Mouse (Mus musculus) small intestine, adult 2 months (tissue): ENCODE data around the gene Pip4k2a. TPM values are rescaled to one million over a fixed set of nuclear protein-coding genes. Genes with fewer than 3 reads are reported as not detected.
A peak's percentile ranks its signal among the peaks of the same experiment; 100 is the strongest.

Experiments
- H3K27ac ChIP-seq: fragments of 200-500 bp; 2 replicates; pipeline ENCODE4 v1.5.1; 2012; ENCODE audit warnings: low read depth, low read length, control low read depth, inconsistent platforms; ENCODE audit not compliant: insufficient read depth
- H3K27me3 ChIP-seq: fragments of 200-500 bp; 2 replicates; pipeline ENCODE4 v1.6.1; 2012; ENCODE audit warnings: mild to moderate bottlenecking, moderate library complexity, low read length, inconsistent platforms; ENCODE audit not compliant: control insufficient read depth, insufficient read depth
- H3K36me3 ChIP-seq: fragments of 200-500 bp; 2 replicates; pipeline ENCODE4 v1.6.1; 2012; ENCODE audit warnings: mild to moderate bottlenecking, low read length, control low read depth, inconsistent platforms; ENCODE audit not compliant: control insufficient read depth, insufficient read depth
- H3K4me1 ChIP-seq: fragments of 200-500 bp; 2 replicates; pipeline ENCODE4 v1.6.1; 2012; ENCODE audit warnings: low read length, inconsistent platforms, mixed read lengths; ENCODE audit not compliant: control insufficient read depth, insufficient read depth, insufficient read length
- H3K4me3 ChIP-seq: fragments of 200-500 bp; 2 replicates; pipeline ENCODE4 v1.5.1; 2012; ENCODE audit warnings: low read depth, mild to moderate bottlenecking, control low read depth, inconsistent platforms, low read length, moderate library complexity
- CTCF ChIP-seq: fragments of 200-500 bp; IDR thresholded peaks from 2 replicates; pipeline ENCODE4 v1.5.1; 2012; ENCODE audit warnings: low read depth, mild to moderate bottlenecking, control low read depth, inconsistent platforms, low read length, moderate library complexity, mixed read lengths; ENCODE audit not compliant: insufficient replicate concordance, insufficient read length; ENCODE audit errors: extremely low read depth
- POLR2A ChIP-seq: fragments of 200-500 bp; IDR thresholded peaks from 2 replicates; pipeline ENCODE4 v1.6.1; 2012; ENCODE audit warnings: low read depth, mild to moderate bottlenecking, control low read depth, inconsistent platforms, low read length, moderate library complexity
- WGBS: fragments of 180-500 bp; shearing (Covaris S2); methylation state at CpG from one replicate; pipeline ENCODE4 v1.1.7; 2018; 5-methylcytosine and 5-hydroxymethylcytosine counted together
- polyA plus RNA-seq: library from polyadenylated mRNA; depleted of rRNA; stranded (reverse); fragments of >200 nt; gene quantifications from 2 replicates; pipeline ENCODE4 v1.2.3, GENCODE M21; 2012

Pip4k2a gene
- polyA plus RNA-seq, 1 experiment: 2.2 TPM

GRCm38 (mm10) chr2:18835266-18835908 lies 162.5 kb downstream of the Pip4k2a start:
- 80% methylated on average over 12 of the region's 12 CpGs for WGBS

GRCm38 (mm10) chr2:18833024-18833590 lies 164.8 kb downstream of the Pip4k2a start:
- no peaks in the 10 kb centered on the region for H3K36me3 ChIP-seq
- no peak for TF ChIP-seq CTCF
- no peak for TF ChIP-seq POLR2A
- no peaks in the 10 kb centered on the region for H3K4me1 ChIP-seq
- H3K4me3 ChIP-seq: no peak overlapping the region
- 69% methylated on average over 9 of the region's 9 CpGs for WGBS
- no peak overlapping the region for H3K27ac ChIP-seq
- H3K27me3 ChIP-seq: no peaks in the 10 kb centered on the region

More at GRCm38 (mm10) chr2:18835266-18835908, 162.5 kb downstream of the Pip4k2a start:
- H3K36me3 ChIP-seq: no peaks in the 10 kb centered on the region
- no peaks in the 10 kb centered on the region for H3K27me3 ChIP-seq
- no peaks in the 10 kb centered on the region for H3K4me1 ChIP-seq
- no peak overlapping the region for H3K27ac ChIP-seq
- TF ChIP-seq CTCF (no peak), POLR2A (no peak)
- H3K4me3 ChIP-seq: no peak overlapping the region

GRCm38 (mm10) chr2:18831031-18831774 lies 166.7 kb downstream of the Pip4k2a start:
- TF ChIP-seq CTCF: no peak
- no peak for TF ChIP-seq POLR2A
- H3K27me3 ChIP-seq: no peaks in the 10 kb centered on the region
- no peak overlapping the region for H3K4me3 ChIP-seq
- H3K36me3 ChIP-seq: no peaks in the 10 kb centered on the region
- WGBS: 53% methylated on average over 6 of the region's 6 CpGs
- H3K4me1 ChIP-seq: no peaks in the 10 kb centered on the region
- H3K27ac ChIP-seq: no peak overlapping the region

- no peaks in the 10 kb centered on the region for H3K36me3 ChIP-seq
- 81% methylated on average over 9 of the region's 9 CpGs for WGBS
- H3K27me3 ChIP-seq: no peaks in the 10 kb centered on the region
- H3K27ac ChIP-seq: no peak overlapping the region
- peaks cover 9% of the 10 kb centered on the region; the same call in 1 of the 2 replicates for H3K4me1 ChIP-seq
- no peak overlapping the region for H3K4me3 ChIP-seq
- no peak for TF ChIP-seq CTCF
- no peak for TF ChIP-seq POLR2A
Measured at GRCm38 (mm10) chr2:18822711-18823110, 175.2 kb downstream of the Pip4k2a start.

GRCm38 (mm10) chr2:18821451-18822379 lies 176.2 kb downstream of the Pip4k2a start:
- Histone ChIP-seq H3K27ac (peak overlapping the region; percentile 56), H3K27me3 (no peaks in the 10 kb centered on the region), H3K4me3 (peak overlapping the region; percentile 66), H3K4me1 (peaks cover 9% of the 10 kb centered on the region; the same call in 1 of the 2 replicates), H3K36me3 (no peaks in the 10 kb centered on the region)
- TF ChIP-seq CTCF (no peak), POLR2A (peak; percentile 47; the same call in 1 of the 2 replicates)
- WGBS: 18% methylated on average over 18 of the region's 18 CpGs

- whole genome bisulfite sequencing: 82% methylated on average over 7 of the region's 7 CpGs
- Histone ChIP-seq H3K4me3 (no peak overlapping the region), H3K27ac (no peak overlapping the region), H3K36me3 (no peaks in the 10 kb centered on the region), H3K27me3 (no peaks in the 10 kb centered on the region), H3K4me1 (peaks cover 9% of the 10 kb centered on the region; the same call in 1 of the 2 replicates)
- TF ChIP-seq POLR2A (no peak), CTCF (0 out of 2 replicates have a peak, but pooled peaks have one; percentile 17)
Measured at GRCm38 (mm10) chr2:18819520-18819919, 178.4 kb downstream of the Pip4k2a start.

- WGBS: 94% methylated on average over 2 of the region's 2 CpGs
- TF ChIP-seq POLR2A (no peak), CTCF (no peak)
- Histone ChIP-seq H3K4me3 (no peak overlapping the region), H3K36me3 (no peaks in the 10 kb centered on the region), H3K27me3 (no peaks in the 10 kb centered on the region), H3K27ac (no peak overlapping the region), H3K4me1 (peaks cover under 1% of the 10 kb centered on the region; the same call in 1 of the 2 replicates)
Measured at GRCm38 (mm10) chr2:18816036-18816435, 181.9 kb downstream of the Pip4k2a start.
